Mouse (Mus musculus): Measurements from ENCODE around the gene Aqp3. TPM values are rescaled to one million over a fixed set of nuclear protein-coding genes. Genes with fewer than 3 reads are reported as not detected.

Gene Aqp3
- polyA plus RNA-seq (2017; shearing (Covaris generic)) = 12.1 TPM

GRCm38 (mm10) chr4:41097871-41098576, at the start of gene Aqp3:
Gene Aqp3, minus strand, starts transcription at chr4:41098183.

GRCm38 (mm10) chr4:41135711-41136453, 37.9 kb upstream of the Aqp3 start, which contains the start of gene Ube2r2:
Gene Ube2r2, plus strand, starts transcription at chr4:41135743.

GRCm38 (mm10) chr4:41124180-41124951, 26.4 kb upstream of the Aqp3 start, which contains the start of gene Nol6:
Gene Nol6, minus strand, starts transcription at chr4:41124455.

GRCm38 (mm10) chr4:41047524-41048271, 50.3 kb downstream of the Aqp3 start, which contains the start of gene Aqp7:
Gene Aqp7, minus strand, starts transcription at chr4:41048139.

Other genes starting within 250 kb of the Aqp3 start
- gene B4galt1, start 244.2 kb downstream of the Aqp3 start, polyA plus RNA-seq (2017; shearing (Covaris generic)) = 105 TPM
- not detected for gene Spink4, start 178.1 kb downstream of the Aqp3 start, polyA plus RNA-seq (2017; shearing (Covaris generic))
- 166 TPM for gene Bag1, start 149.9 kb downstream of the Aqp3 start, polyA plus RNA-seq (2017; shearing (Covaris generic))
- 53.3 TPM for gene Chmp5, start 149.8 kb downstream of the Aqp3 start, polyA plus RNA-seq (2017; shearing (Covaris generic))
- 103 TPM for gene Nfx1, start 127.3 kb downstream of the Aqp3 start, polyA plus RNA-seq (2017; shearing (Covaris generic))
- gene Aqp7, start 50.0 kb downstream of the Aqp3 start, polyA plus RNA-seq (2017; shearing (Covaris generic)) = not detected
- 34.6 TPM for gene Nol6, start 26.3 kb upstream of the Aqp3 start, polyA plus RNA-seq (2017; shearing (Covaris generic))
- 56.6 TPM for gene Ube2r2, start 37.6 kb upstream of the Aqp3 start, polyA plus RNA-seq (2017; shearing (Covaris generic))
- gene Ubap2, start 177.0 kb upstream of the Aqp3 start, polyA plus RNA-seq (2017; shearing (Covaris generic)) = 64.7 TPM
- gene Dcaf12, start 216.7 kb upstream of the Aqp3 start, polyA plus RNA-seq (2017; shearing (Covaris generic)) = 66.8 TPM

All from effector memory CD4-positive, alpha-beta T cell, adult 7 months (primary cell).